18 mouse cellular contexts compared by ENCODE assay signal in the genomic region with DNA sequence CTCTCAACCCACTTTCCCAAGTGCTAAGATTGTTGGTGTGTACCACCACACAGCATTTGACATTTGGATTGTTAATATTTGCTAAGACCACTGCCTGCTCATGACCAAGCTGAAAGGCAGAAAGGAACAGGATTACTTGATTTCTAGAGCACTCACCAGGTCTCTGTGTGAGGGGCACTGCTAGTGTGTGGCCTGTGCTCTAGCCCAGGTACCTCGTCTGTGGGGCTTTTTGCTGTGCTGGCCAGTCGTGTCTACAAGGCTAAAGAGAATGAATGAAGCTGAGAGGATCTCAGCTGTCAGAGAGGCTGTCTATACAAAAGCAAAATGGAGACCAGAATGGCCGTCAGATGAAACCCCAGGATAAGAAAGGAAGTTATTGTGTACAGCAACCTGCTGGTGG.
DNase-seq lines count a peak whose midpoint lies in the region; ATAC-seq and TF ChIP-seq lines count a peak whose summit lies in the region.
"Had no signal": no experiment of that assay in that cellular context is flagged by ENCODE, and none has a peak within 500 bp of the region (broad histone marks: within the 10 kb centered on the region; RNA-seq: fewer than 3 reads in every experiment).

No protein-coding gene starts in this region.

- no peaks in the 10 kb centered on the region for H3K9me3 ChIP-seq in midbrain, embryonic 10.5 days (replicated peaks)
- no peaks in the 10 kb centered on the region for H3K9me3 ChIP-seq in midbrain, embryonic 15.5 days
- no peaks in the 10 kb centered on the region for H3K9me3 ChIP-seq in embryonic facial prominence, embryonic 14.5 days (ENCODE audit: control insufficient read depth, low read length)
- H3K9me3 ChIP-seq in stomach, embryonic 15.5 days, result no peaks in the 10 kb centered on the region
- H3K9me3 ChIP-seq: neural tube, embryonic 12.5 days had no signal

- H3K36me3 ChIP-seq in midbrain, embryonic 10.5 days, result no peaks in the 10 kb centered on the region
- H3K36me3 ChIP-seq in midbrain, embryonic 15.5 days (replicated peaks), result no peaks in the 10 kb centered on the region
- H3K36me3 ChIP-seq in embryonic facial prominence, embryonic 14.5 days (ENCODE audit: control insufficient read depth, insufficient read depth, low read length), result no peaks in the 10 kb centered on the region
- no peaks in the 10 kb centered on the region for H3K36me3 ChIP-seq in stomach, embryonic 15.5 days
- H3K36me3 ChIP-seq: neural tube, embryonic 12.5 days had no signal

- TF ChIP-seq CTCF in gastrocnemius, adult 2 months (IDR thresholded peaks at IDR 0.05), result no peak

- H3K27ac ChIP-seq in gastrocnemius, adult 2 months, result peak overlapping the region; percentile 85; the same call in 1 of the 2 replicates
- peak overlapping the region; percentile 76 for H3K27ac ChIP-seq in midbrain, embryonic 10.5 days (replicated peaks)
- no peak overlapping the region for H3K27ac ChIP-seq in midbrain, embryonic 15.5 days
- 0 out of 2 replicates have a peak overlapping the region, but pooled peaks have one; percentile 66 for H3K27ac ChIP-seq in embryonic facial prominence, embryonic 14.5 days (replicated peaks; ENCODE audit: low read depth, low read length)
- H3K27ac ChIP-seq in stomach, embryonic 15.5 days, result 0 out of 2 replicates have a peak overlapping the region, but pooled peaks have one; percentile 88
- H3K27ac ChIP-seq: neural tube, embryonic 12.5 days had no signal

- intact Hi-C loops in gastrocnemius, adult 2 months (cut with DNase I), result loop anchor here (5.0 kb wide), 1 partner anchor 71 kb away; no protein-coding TSS in a partner anchor

- no peak overlapping the region for H3K9ac ChIP-seq in midbrain, embryonic 15.5 days
- no peak overlapping the region for H3K9ac ChIP-seq in embryonic facial prominence, embryonic 14.5 days (ENCODE audit: low read depth, low read length)
- no peak overlapping the region for H3K9ac ChIP-seq in stomach, embryonic 15.5 days
- H3K9ac ChIP-seq: neural tube, embryonic 12.5 days had no signal

- H3K4me3 ChIP-seq in gastrocnemius, adult 2 months, result no peak overlapping the region
- H3K4me3 ChIP-seq in midbrain, embryonic 10.5 days, result no peak overlapping the region
- no peak overlapping the region for H3K4me3 ChIP-seq in midbrain, embryonic 15.5 days
- H3K4me3 ChIP-seq in embryonic facial prominence, embryonic 14.5 days (ENCODE audit: low read depth, low read length), result no peak overlapping the region
- H3K4me3 ChIP-seq in stomach, embryonic 15.5 days (replicated peaks), result no peak overlapping the region
- H3K4me3 ChIP-seq: erythroblast, embryonic 14.5 days; left cerebral cortex, adult 2 months; neural tube, embryonic 12.5 days had no signal

- no peak overlapping the region for H3K4me2 ChIP-seq in midbrain, embryonic 15.5 days
- H3K4me2 ChIP-seq in embryonic facial prominence, embryonic 14.5 days (ENCODE audit: low read depth, low read length), result no peak overlapping the region
- no peak overlapping the region for H3K4me2 ChIP-seq in stomach, embryonic 15.5 days

- H3K27me3 ChIP-seq in midbrain, embryonic 10.5 days (ENCODE audit: low read depth, poor library complexity, severe bottlenecking), result peaks cover 33% of the 10 kb centered on the region
- H3K27me3 ChIP-seq in midbrain, embryonic 15.5 days (replicated peaks), result no peaks in the 10 kb centered on the region
- H3K27me3 ChIP-seq in embryonic facial prominence, embryonic 14.5 days (replicated peaks; ENCODE audit: control insufficient read depth, insufficient read depth, low read length), result no peaks in the 10 kb centered on the region
- H3K27me3 ChIP-seq in stomach, embryonic 15.5 days (replicated peaks), result no peaks in the 10 kb centered on the region
- H3K27me3 ChIP-seq: neural tube, embryonic 12.5 days had no signal

- no peak for DNase-seq in gastrocnemius, adult 2 months
- DNase-seq in gastrocnemius, postnatal 4 days (ENCODE audit: low spot score in 2 of 2), result no peak
- DNase-seq in midbrain, embryonic 10.5 days (ENCODE audit: low spot score), result peak; percentile 18
- DNase-seq in embryonic facial prominence, embryonic 14.5 days (ENCODE audit: low spot score), result no peak
- DNase-seq in cerebellum, adult 11 months, result no peak
- DNase-seq: adrenal gland, postnatal 10 days; cerebellum, adult 2 months; heart, postnatal 10 days; kidney, adult 11 months; kidney, postnatal 10 days; thymus, postnatal 25 days had no signal

- H3K4me1 ChIP-seq in midbrain, embryonic 10.5 days, result peaks cover 76% of the 10 kb centered on the region
- H3K4me1 ChIP-seq in midbrain, embryonic 15.5 days, result peaks cover 49% of the 10 kb centered on the region
- H3K4me1 ChIP-seq in embryonic facial prominence, embryonic 14.5 days (ENCODE audit: control insufficient read depth, insufficient read depth, low read length), result peaks cover 56% of the 10 kb centered on the region
- peaks cover 25% of the 10 kb centered on the region for H3K4me1 ChIP-seq in stomach, embryonic 15.5 days

- WGBS in midbrain, embryonic 10.5 days, result 18% methylated on average over 3 of the region's 3 CpGs
- 36% methylated on average over 3 of the region's 3 CpGs for WGBS in midbrain, embryonic 15.5 days
- WGBS in embryonic facial prominence, embryonic 14.5 days, result 57% methylated on average over 3 of the region's 3 CpGs
- WGBS in stomach, embryonic 15.5 days, result 55% methylated on average over 3 of the region's 3 CpGs

- ATAC-seq in midbrain, embryonic 15.5 days (replicated peaks), result no peak
- no peak for ATAC-seq in embryonic facial prominence, embryonic 14.5 days (ENCODE audit: low read depth)
- no peak for ATAC-seq in stomach, embryonic 15.5 days (ENCODE audit: insufficient read depth, low FRiP score, low read depth)
- ATAC-seq: hindbrain, postnatal 0 days; midbrain, embryonic 16.5 days had no signal
